Mouse (Mus musculus): Measurements from ENCODE around the gene Timm50.

- TF ChIP-seq POLR2A (IDR thresholded peaks at IDR 0.05; ENCODE audit: extremely low read depth, insufficient read depth, low read length) = no peak
- TF ChIP-seq CTCF (IDR thresholded peaks at IDR 0.05; ENCODE audit: extremely low read depth, insufficient read depth, low read length) = no peak
These were observed 43.3 kb downstream of the Timm50 start for GRCm38 (mm10) chr7:28268576-28268975.
